Mouse (Mus musculus): Measurements from ENCODE around the gene Arl6ip1. TPM values are rescaled to one million over a fixed set of nuclear protein-coding genes. Genes with fewer than 3 reads are reported as not detected.

Gene Arl6ip1
- total and polyA plus RNA-seq, 2 experiments from 2014 or later: 643 to 747 TPM

DNA sequence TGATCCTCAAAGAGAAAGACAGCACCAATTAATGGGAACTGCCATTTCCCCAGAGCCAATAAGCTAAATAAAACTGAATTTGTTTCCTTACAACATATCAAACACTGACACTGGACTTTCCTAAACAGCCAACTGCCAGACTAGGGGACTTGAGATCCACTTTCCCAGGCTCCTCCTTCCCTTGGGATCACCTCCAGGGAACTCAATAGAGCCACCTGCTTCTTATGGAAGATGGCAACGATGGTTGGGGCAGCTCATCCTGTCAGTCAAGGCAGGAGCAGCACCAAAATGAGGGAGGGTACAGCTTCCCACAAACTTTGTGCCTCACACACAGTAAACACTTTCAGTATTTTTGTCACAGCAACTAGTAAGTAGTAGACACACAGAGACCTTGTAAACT, 21.8 kb downstream of the Arl6ip1 start:
- peaks cover 50% of the 10 kb centered on the region for H3K36me3 ChIP-seq (ENCODE audit: insufficient read depth, low read length)
- WGBS: 33% methylated on average over 1 of the region's 1 CpGs
- ATAC-seq (no peak), DNase-seq (ENCODE audit: low spot score) (no peak)
- H3K4me2 ChIP-seq (ENCODE audit: low read depth, low read length): no peak overlapping the region
- H3K27ac ChIP-seq: no peak overlapping the region
- H3K9ac ChIP-seq (replicated peaks; ENCODE audit: low read length): no peak overlapping the region
- H3K9me3 ChIP-seq (ENCODE audit: low read length): no peaks in the 10 kb centered on the region
- H3K27me3 ChIP-seq (ENCODE audit: insufficient read depth, low read length): no peaks in the 10 kb centered on the region
- H3K4me3 ChIP-seq (ENCODE audit: low read length): no peak overlapping the region
- no peak for TF ChIP-seq CTCF (IDR thresholded peaks at IDR 0.05; ENCODE audit: low read depth)
- no peaks in the 10 kb centered on the region; the same call in none of the 2 replicates for H3K4me1 ChIP-seq (ENCODE audit: insufficient read depth, low read length)

DNA sequence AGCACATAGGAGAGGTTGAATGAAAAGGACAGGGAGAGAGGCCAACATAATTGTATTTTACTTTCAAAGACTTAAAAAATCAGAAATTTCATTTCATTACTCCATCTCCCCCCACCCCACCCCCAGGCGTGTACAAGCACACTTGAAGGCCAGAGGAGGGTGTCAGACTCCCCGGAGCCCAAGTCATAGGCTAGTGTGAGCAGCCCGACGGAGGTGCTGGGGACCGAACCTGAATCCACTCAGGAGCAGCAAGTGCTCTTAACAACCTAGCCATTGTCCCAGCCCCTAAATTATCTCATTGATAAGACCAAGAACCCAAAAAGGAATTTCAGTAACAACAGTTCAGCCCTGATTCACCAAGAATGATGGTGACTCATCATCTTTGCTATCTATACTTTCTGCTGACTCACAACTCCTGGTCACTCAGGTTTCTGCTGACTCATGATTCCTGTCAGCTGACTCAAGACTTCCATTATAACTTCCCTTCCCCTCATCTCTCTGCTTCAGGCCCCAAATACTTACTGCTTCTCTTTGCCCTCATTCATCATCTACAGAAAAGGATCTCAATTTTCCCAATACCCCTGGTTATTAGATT, 24.9 kb downstream of the Arl6ip1 start:
- Histone ChIP-seq H3K4me2 (ENCODE audit: low read depth, low read length) (no peak overlapping the region), H3K9ac (replicated peaks; ENCODE audit: low read length) (no peak overlapping the region), H3K27ac (no peak overlapping the region), H3K9me3 (ENCODE audit: low read length) (no peaks in the 10 kb centered on the region), H3K27me3 (ENCODE audit: insufficient read depth, low read length) (no peaks in the 10 kb centered on the region), H3K36me3 (ENCODE audit: insufficient read depth, low read length) (peaks cover 37% of the 10 kb centered on the region), H3K4me3 (ENCODE audit: low read length) (no peak overlapping the region), H3K4me1 (ENCODE audit: insufficient read depth, low read length) (no peaks in the 10 kb centered on the region)
- ATAC-seq (no peak), DNase-seq (ENCODE audit: low spot score) (no peak)
- 83% methylated on average over 5 of the region's 5 CpGs for WGBS
- TF ChIP-seq CTCF (IDR thresholded peaks at IDR 0.05; ENCODE audit: low read depth): no peak

DNA sequence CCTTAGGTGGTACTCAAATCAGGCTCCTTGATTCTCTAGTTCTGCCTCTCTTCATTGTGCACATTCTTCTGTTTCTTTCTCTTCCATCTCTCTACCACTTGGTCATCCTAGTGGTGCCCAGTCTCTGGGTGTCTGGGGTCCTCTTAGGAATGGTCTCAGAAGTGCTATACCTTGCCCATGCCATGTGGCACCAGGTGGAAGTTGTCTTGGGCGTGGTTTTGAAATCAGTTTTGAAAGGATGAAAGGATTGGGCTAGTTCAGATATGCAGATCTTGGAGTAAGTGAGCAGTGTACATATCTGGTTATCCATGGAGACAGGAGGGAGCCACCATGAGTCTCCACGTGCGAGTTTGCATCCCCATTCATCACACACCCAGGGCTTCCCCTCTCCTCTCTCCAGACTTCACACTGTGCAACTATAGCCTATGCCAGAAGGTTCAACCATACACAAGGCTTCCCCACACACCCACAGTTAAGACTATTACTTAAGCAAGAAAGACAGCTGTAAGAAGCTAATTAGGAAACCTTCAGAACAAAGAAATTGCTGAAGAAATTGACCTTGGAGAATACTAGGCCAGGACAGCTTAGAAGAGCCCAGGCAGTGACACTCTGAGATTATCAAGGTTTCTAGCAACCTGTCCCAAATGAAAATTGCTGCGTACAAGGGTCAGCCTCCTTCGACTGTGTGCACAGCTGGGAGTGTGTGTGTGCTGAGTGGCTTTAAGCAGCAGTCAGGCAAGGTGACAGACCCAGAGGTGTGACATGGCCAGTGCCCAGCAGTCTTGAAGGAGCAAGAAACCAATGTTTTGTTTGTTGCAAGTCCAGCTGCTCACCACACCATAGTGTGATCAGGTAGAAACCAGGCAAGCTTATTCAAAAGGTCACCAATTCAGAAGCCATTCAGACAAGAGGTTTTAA, 25.7 kb downstream of the Arl6ip1 start:
- Histone ChIP-seq H3K4me2 (ENCODE audit: low read depth, low read length) (no peak overlapping the region), H3K27ac (no peak overlapping the region), H3K4me3 (ENCODE audit: low read length) (no peak overlapping the region), H3K4me1 (ENCODE audit: insufficient read depth, low read length) (no peaks in the 10 kb centered on the region), H3K36me3 (ENCODE audit: insufficient read depth, low read length) (peaks cover 31% of the 10 kb centered on the region), H3K9me3 (ENCODE audit: low read length) (no peaks in the 10 kb centered on the region), H3K9ac (replicated peaks; ENCODE audit: low read length) (no peak overlapping the region), H3K27me3 (ENCODE audit: insufficient read depth, low read length) (no peaks in the 10 kb centered on the region)
- WGBS: 44% methylated on average over 5 of the region's 5 CpGs
- TF ChIP-seq CTCF (IDR thresholded peaks at IDR 0.05; ENCODE audit: low read depth): no peak
- ATAC-seq: peak; percentile 24; the same call in 1 of the 2 replicates
- DNase-seq (ENCODE audit: low spot score): no peak

DNA sequence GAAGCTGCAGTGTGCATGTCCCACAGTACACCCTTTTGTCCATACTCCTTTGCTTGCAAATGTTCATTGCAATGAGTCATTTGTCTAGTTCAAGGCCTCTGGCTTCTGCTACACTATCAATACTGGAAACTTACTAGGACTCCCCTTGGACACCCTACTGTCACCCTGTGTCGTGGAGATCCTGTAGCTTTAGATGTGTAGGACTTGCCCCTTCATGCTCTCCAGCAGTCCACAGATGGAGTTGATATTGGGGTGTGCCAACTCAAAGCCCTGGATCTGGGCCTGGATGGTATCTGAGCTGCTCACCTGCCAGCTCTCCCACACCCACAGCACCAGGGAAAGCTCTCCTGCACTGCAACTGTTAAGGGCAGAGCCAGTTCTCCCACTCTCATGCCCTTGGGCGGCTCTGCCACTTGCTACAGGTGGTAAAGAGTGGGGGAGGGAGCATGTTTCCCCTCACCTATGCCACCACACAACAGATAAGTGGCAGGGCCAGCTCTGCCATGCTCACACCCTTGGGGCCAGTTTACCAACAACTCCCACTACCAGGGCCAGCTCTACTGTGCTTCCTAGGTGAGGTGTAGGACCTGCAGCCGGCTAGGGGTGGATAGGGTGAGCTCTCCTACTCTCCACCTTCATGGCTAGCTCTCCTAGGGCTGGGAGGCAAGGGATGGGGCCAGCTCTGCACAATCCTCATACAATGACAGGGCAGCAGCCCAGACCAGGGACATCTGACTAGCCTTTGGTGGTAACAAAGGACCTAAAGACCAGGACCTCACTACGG, 26.6 kb downstream of the Arl6ip1 start:
- DNase-seq (ENCODE audit: low spot score) (no peak), ATAC-seq (peak; percentile 48; the same call in 1 of the 2 replicates)
- Histone ChIP-seq H3K27ac (no peak overlapping the region), H3K27me3 (ENCODE audit: insufficient read depth, low read length) (no peaks in the 10 kb centered on the region), H3K36me3 (ENCODE audit: insufficient read depth, low read length) (peaks cover 22% of the 10 kb centered on the region), H3K4me3 (ENCODE audit: low read length) (no peak overlapping the region), H3K4me1 (ENCODE audit: insufficient read depth, low read length) (no peaks in the 10 kb centered on the region), H3K9me3 (ENCODE audit: low read length) (no peaks in the 10 kb centered on the region), H3K4me2 (ENCODE audit: low read depth, low read length) (no peak overlapping the region), H3K9ac (replicated peaks; ENCODE audit: low read length) (no peak overlapping the region)
- TF ChIP-seq CTCF (IDR thresholded peaks at IDR 0.05; ENCODE audit: low read depth): no peak
- WGBS: 52% methylated on average over 4 of the region's 4 CpGs

DNA sequence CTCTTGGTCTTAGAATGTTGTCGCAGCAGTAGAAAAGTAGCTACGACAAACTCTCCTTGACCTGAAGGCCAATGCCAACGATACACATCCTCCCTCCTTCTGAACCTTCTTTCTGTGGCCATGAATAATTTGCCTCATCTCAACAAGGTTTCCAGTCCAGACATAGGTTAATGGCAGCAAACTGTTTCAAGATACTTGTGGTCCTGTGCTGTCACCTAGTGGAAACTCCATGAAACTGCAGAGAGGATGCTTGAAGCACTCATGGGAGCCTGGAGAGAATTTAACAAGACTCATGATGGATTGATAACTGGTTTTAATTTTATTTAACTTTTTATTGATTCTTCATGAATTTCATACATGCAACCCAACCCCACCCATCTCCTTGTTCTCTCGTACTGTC, 27.2 kb downstream of the Arl6ip1 start:
- H3K4me2 ChIP-seq (ENCODE audit: low read depth, low read length): no peak overlapping the region
- no peak overlapping the region for H3K27ac ChIP-seq
- H3K27me3 ChIP-seq (ENCODE audit: insufficient read depth, low read length): no peaks in the 10 kb centered on the region
- H3K4me3 ChIP-seq (ENCODE audit: low read length): no peak overlapping the region
- H3K36me3 ChIP-seq (ENCODE audit: insufficient read depth, low read length): peaks cover 16% of the 10 kb centered on the region; the same call in 1 of the 2 replicates
- no peak overlapping the region for H3K9ac ChIP-seq (replicated peaks; ENCODE audit: low read length)
- peak; percentile 99 for TF ChIP-seq CTCF (IDR thresholded peaks at IDR 0.05; ENCODE audit: low read depth)
- WGBS: 48% methylated on average over 4 of the region's 4 CpGs
- DNase-seq (ENCODE audit: low spot score) (peak; percentile 89), ATAC-seq (0 out of 2 replicates have a peak, but pooled peaks have one; percentile 29)
- H3K4me1 ChIP-seq (ENCODE audit: insufficient read depth, low read length): no peaks in the 10 kb centered on the region
- no peaks in the 10 kb centered on the region for H3K9me3 ChIP-seq (ENCODE audit: low read length)

DNA sequence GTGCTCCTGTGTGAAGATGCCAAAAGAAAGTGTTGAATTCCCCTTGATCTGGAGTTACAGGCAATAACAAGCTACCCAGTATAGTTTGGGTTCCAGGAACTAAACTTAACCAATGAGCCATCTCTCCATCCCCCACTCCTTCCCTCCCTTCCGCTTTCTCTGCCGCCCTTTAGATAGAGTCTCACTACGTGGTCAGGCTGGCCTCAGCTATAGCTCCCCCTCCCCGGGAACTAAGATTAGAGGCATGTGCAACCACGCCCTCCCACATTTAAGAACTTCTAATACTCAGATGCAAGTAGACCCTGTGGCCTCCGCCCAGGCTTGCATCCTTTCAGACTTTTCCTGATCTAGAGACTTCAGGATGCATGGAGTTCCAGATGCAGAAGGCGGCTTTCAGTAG, 31.8 kb downstream of the Arl6ip1 start:
- H3K9me3 ChIP-seq (ENCODE audit: low read length): no peaks in the 10 kb centered on the region
- TF ChIP-seq CTCF (IDR thresholded peaks at IDR 0.05; ENCODE audit: low read depth): no peak
- no peaks in the 10 kb centered on the region for H3K27me3 ChIP-seq (ENCODE audit: insufficient read depth, low read length)
- H3K4me3 ChIP-seq (ENCODE audit: low read length): no peak overlapping the region
- ATAC-seq (no peak), DNase-seq (ENCODE audit: low spot score) (no peak)
- no peak overlapping the region for H3K27ac ChIP-seq
- H3K4me2 ChIP-seq (ENCODE audit: low read depth, low read length): no peak overlapping the region
- no peaks in the 10 kb centered on the region for H3K4me1 ChIP-seq (ENCODE audit: insufficient read depth, low read length)
- WGBS: 73% methylated on average over 7 of the region's 7 CpGs
- no peak overlapping the region for H3K9ac ChIP-seq (replicated peaks; ENCODE audit: low read length)
- no peaks in the 10 kb centered on the region for H3K36me3 ChIP-seq (ENCODE audit: insufficient read depth, low read length)

Measured in hindbrain, postnatal 0 days (tissue).